In genomic region chr5:103211101-103211848, GRCm38 (mm10) we compare ENCODE assay signal across 8 mouse cellular contexts. TPM values are rescaled to one million over a fixed set of nuclear protein-coding genes. Genes with fewer than 3 reads are reported as not detected.
DNase-seq lines count a peak whose midpoint lies in the region; ATAC-seq and TF ChIP-seq lines count a peak whose summit lies in the region.

Gene Mapk10 (minus strand): TSS chr5:103211334.

- DNase-seq in adrenal gland, adult (ENCODE audit: inconsistent age in 2 of 2, low spot score in 1 of 2) = peak; percentile 62 to 76
- peak; percentile 86 to 90 for DNase-seq in cerebellum, postnatal 25 days
- peak; percentile 48 for DNase-seq in gastrocnemius, adult 2 months
- peak; percentile 97 for DNase-seq in hindbrain, postnatal 0 days (ENCODE audit: low spot score)
- peak; percentile 86 to 88 for DNase-seq in layer of hippocampus, postnatal 36 days
- DNase-seq in thymus, postnatal 36 days = no peak

- intact Hi-C loops in gastrocnemius, adult 2 months (cut with DNase I) = no loop called here

- 0 out of 2 replicates have a peak, but pooled peaks cover 5% of the 10 kb centered on the region for H3K4me1 ChIP-seq in hindbrain, postnatal 0 days (ENCODE audit: insufficient read depth, low read length)
- peaks cover 40% of the 10 kb centered on the region for H3K4me1 ChIP-seq in midbrain, embryonic 13.5 days (replicated peaks)
- no peaks in the 10 kb centered on the region for H3K4me1 ChIP-seq in stomach, embryonic 15.5 days

- no peaks in the 10 kb centered on the region for H3K27me3 ChIP-seq in hindbrain, postnatal 0 days (ENCODE audit: insufficient read depth, low read length)
- H3K27me3 ChIP-seq in midbrain, embryonic 13.5 days = no peaks in the 10 kb centered on the region
- H3K27me3 ChIP-seq in stomach, embryonic 15.5 days (replicated peaks) = no peaks in the 10 kb centered on the region

- no peak for TF ChIP-seq CTCF in gastrocnemius, adult 2 months (IDR thresholded peaks at IDR 0.05)
- TF ChIP-seq CTCF in hindbrain, postnatal 0 days (IDR thresholded peaks at IDR 0.05; ENCODE audit: low read depth) = no peak

- peak; percentile 99 for ATAC-seq in hindbrain, postnatal 0 days
- ATAC-seq in midbrain, embryonic 13.5 days = peak; percentile 99
- peak; percentile 88 for ATAC-seq in stomach, embryonic 15.5 days (ENCODE audit: insufficient read depth, low FRiP score, low read depth)

- H3K9me3 ChIP-seq in hindbrain, postnatal 0 days (ENCODE audit: low read length) = no peaks in the 10 kb centered on the region
- peaks cover 7% of the 10 kb centered on the region; the same call in 1 of the 2 replicates for H3K9me3 ChIP-seq in midbrain, embryonic 13.5 days
- H3K9me3 ChIP-seq in stomach, embryonic 15.5 days = no peaks in the 10 kb centered on the region

- H3K4me2 ChIP-seq in hindbrain, postnatal 0 days (ENCODE audit: low read depth, low read length) = peak within 1 kb of the TSS; percentile 61
- H3K4me2 ChIP-seq in midbrain, embryonic 13.5 days (replicated peaks) = peak within 1 kb of the TSS; percentile 71
- H3K4me2 ChIP-seq in stomach, embryonic 15.5 days = peak within 1 kb of the TSS; percentile 39

- no peak within 1 kb of the TSS for H3K27ac ChIP-seq in gastrocnemius, adult 2 months
- H3K27ac ChIP-seq in hindbrain, postnatal 0 days = peak within 1 kb of the TSS; percentile 84
- H3K27ac ChIP-seq in midbrain, embryonic 13.5 days = peak within 1 kb of the TSS; percentile 91
- H3K27ac ChIP-seq in stomach, embryonic 15.5 days = no peak within 1 kb of the TSS

- 3% methylated on average over 14 of the region's 16 CpGs for WGBS in hindbrain, postnatal 0 days
- 6% methylated on average over 16 of the region's 16 CpGs for WGBS in midbrain, embryonic 13.5 days
- WGBS in stomach, embryonic 15.5 days = 8% methylated on average over 15 of the region's 16 CpGs

- peak within 1 kb of the TSS; percentile 75 for H3K9ac ChIP-seq in hindbrain, postnatal 0 days (replicated peaks; ENCODE audit: low read length)
- H3K9ac ChIP-seq in midbrain, embryonic 13.5 days (replicated peaks) = peak within 1 kb of the TSS; percentile 77
- H3K9ac ChIP-seq in stomach, embryonic 15.5 days = no peak within 1 kb of the TSS

- no peaks in the 10 kb centered on the region for H3K36me3 ChIP-seq in hindbrain, postnatal 0 days (ENCODE audit: insufficient read depth, low read length)
- H3K36me3 ChIP-seq in midbrain, embryonic 13.5 days = no peaks in the 10 kb centered on the region
- H3K36me3 ChIP-seq in stomach, embryonic 15.5 days = no peaks in the 10 kb centered on the region

- H3K4me3 ChIP-seq in gastrocnemius, adult 2 months = peak within 1 kb of the TSS; percentile 53
- peak within 1 kb of the TSS; percentile 63 for H3K4me3 ChIP-seq in hindbrain, postnatal 0 days (ENCODE audit: low read length)
- H3K4me3 ChIP-seq in midbrain, embryonic 13.5 days (replicated peaks) = peak within 1 kb of the TSS; percentile 57
- H3K4me3 ChIP-seq in stomach, embryonic 15.5 days (replicated peaks) = peak within 1 kb of the TSS; percentile 17

RNA-seq across cellular contexts. Expression of gene Mapk10, which starts in this region (rescaled TPM):
- 1 to 10 TPM; 1.1 to 1.2 TPM for total RNA-seq in gastrocnemius, adult 2 months (2021)
- 23.4 and 108 TPM in 2 replicates for total RNA-seq in hindbrain, postnatal 0 days (2014; rRNA removed)
- polyA plus RNA-seq in hindbrain, postnatal 0 days (2015; fragmentation: Nextera tagmentation; extraction: Ambion mirVana) = 69.6 and 80.1 TPM in 2 replicates
- 100 to 1,000 TPM; 417 to 454 TPM for total RNA-seq in layer of hippocampus, postnatal 36 days (2021)
- polyA plus RNA-seq in midbrain, embryonic 13.5 days (2015; fragmentation: Nextera tagmentation; extraction: Ambion mirVana) = 104 and 107 TPM in 2 replicates
- 4.8 and 6.4 TPM in 2 replicates for polyA plus RNA-seq in stomach, embryonic 15.5 days (2015; fragmentation: Nextera tagmentation; extraction: Ambion mirVana)

Comparison
In these comparisons a context has a peak if more than half of its experiments do, and no peak if none do; other contexts are left out.
1. RNA of gene Mapk10 (total RNA-seq): 417 to 454 TPM in layer of hippocampus, postnatal 36 days and 23.4 to 108 TPM in hindbrain, postnatal 0 days; 1.1 to 1.2 TPM in gastrocnemius, adult 2 months; every median in the first group is over 10 times any median in the second.
2. DNase-seq: peak in adrenal gland, adult (2 of 2), cerebellum, postnatal 25 days (2 of 2), gastrocnemius, adult 2 months (single experiment), hindbrain, postnatal 0 days (single experiment) and layer of hippocampus, postnatal 36 days (2 of 2); none in thymus, postnatal 36 days (0 of 2).
3. H3K27ac ChIP-seq: peak in hindbrain, postnatal 0 days (single experiment) and midbrain, embryonic 13.5 days (single experiment); none in gastrocnemius, adult 2 months (single experiment) and stomach, embryonic 15.5 days (single experiment).
4. Peak in every context shown above with its lines, with median percentiles within 50 percentile points of each other: H3K4me3 ChIP-seq, ATAC-seq and H3K4me2 ChIP-seq.